8 mouse cellular contexts compared by ENCODE assay signal in genomic region chr1:86435302-86435821, GRCm38 (mm10). TPM values are rescaled to one million over a fixed set of nuclear protein-coding genes. Genes with fewer than 3 reads are reported as not detected.
A peak's percentile ranks its signal among the peaks of the same experiment; 100 is the strongest.
DNase-seq lines count a peak whose midpoint lies in the region; ATAC-seq lines count a peak whose summit lies in the region.

No protein-coding gene starts in this region.

- peak; percentile 58 to 77 for DNase-seq in adrenal gland, adult (ENCODE audit: inconsistent age in 2 of 2, low spot score in 1 of 2)
- no peak for DNase-seq in adrenal gland, adult 18-20 months (ENCODE audit: low spot score in 2 of 2)
- peak; percentile 58 to 64 for DNase-seq in cerebellum, postnatal 25 days
- peak; percentile 52 for DNase-seq in gastrocnemius, postnatal 10 days
- DNase-seq in left cerebral cortex, postnatal 4 days = peak; percentile 82

- no peak overlapping the region for H3K9ac ChIP-seq in intestine, embryonic 15.5 days
- H3K9ac ChIP-seq in midbrain, embryonic 12.5 days (replicated peaks) = peak overlapping the region; percentile 63
- H3K9ac ChIP-seq in stomach, embryonic 15.5 days = no peak overlapping the region

- peaks cover 43% of the 10 kb centered on the region for H3K4me1 ChIP-seq in intestine, embryonic 15.5 days (replicated peaks)
- H3K4me1 ChIP-seq in midbrain, embryonic 12.5 days = peaks cover 55% of the 10 kb centered on the region
- H3K4me1 ChIP-seq in stomach, embryonic 15.5 days = peaks cover 55% of the 10 kb centered on the region

- H3K36me3 ChIP-seq in intestine, embryonic 15.5 days = no peaks in the 10 kb centered on the region
- H3K36me3 ChIP-seq in midbrain, embryonic 12.5 days = no peaks in the 10 kb centered on the region
- H3K36me3 ChIP-seq in stomach, embryonic 15.5 days = no peaks in the 10 kb centered on the region

- 18% methylated on average over 13 of the region's 13 CpGs for WGBS in intestine, embryonic 15.5 days
- 13% methylated on average over 13 of the region's 13 CpGs for WGBS in midbrain, embryonic 12.5 days
- 17% methylated on average over 13 of the region's 13 CpGs for WGBS in stomach, embryonic 15.5 days

- H3K27me3 ChIP-seq in intestine, embryonic 15.5 days (replicated peaks) = no peaks in the 10 kb centered on the region
- H3K27me3 ChIP-seq in midbrain, embryonic 12.5 days = no peaks in the 10 kb centered on the region
- H3K27me3 ChIP-seq in stomach, embryonic 15.5 days (replicated peaks) = no peaks in the 10 kb centered on the region

- peak overlapping the region; percentile 95 for H3K27ac ChIP-seq in intestine, embryonic 15.5 days
- H3K27ac ChIP-seq in midbrain, embryonic 12.5 days (replicated peaks) = peak overlapping the region; percentile 100
- H3K27ac ChIP-seq in stomach, embryonic 15.5 days = peak overlapping the region; percentile 98

- intact Hi-C loops in left cerebral cortex, postnatal 4 days (cut with DNase I) = no loop called here

- H3K4me3 ChIP-seq in intestine, embryonic 15.5 days (replicated peaks) = no peak overlapping the region
- H3K4me3 ChIP-seq in midbrain, embryonic 12.5 days = 0 out of 2 replicates have a peak overlapping the region, but pooled peaks have one; percentile 39
- no peak overlapping the region for H3K4me3 ChIP-seq in stomach, embryonic 15.5 days (replicated peaks)

- H3K4me2 ChIP-seq in intestine, embryonic 15.5 days (replicated peaks) = peak overlapping the region; percentile 86
- H3K4me2 ChIP-seq in midbrain, embryonic 12.5 days (replicated peaks) = peak overlapping the region; percentile 69
- H3K4me2 ChIP-seq in stomach, embryonic 15.5 days = peak overlapping the region; percentile 86; the same call in 1 of the 2 replicates

- ATAC-seq in intestine, embryonic 15.5 days = peak; percentile 20
- peak; percentile 14; the same call in 1 of the 2 replicates for ATAC-seq in midbrain, embryonic 12.5 days (ENCODE audit: low FRiP score, low read depth)
- ATAC-seq in stomach, embryonic 15.5 days (ENCODE audit: insufficient read depth, low FRiP score, low read depth) = peak; percentile 38; the same call in 1 of the 2 replicates

- no peaks in the 10 kb centered on the region for H3K9me3 ChIP-seq in intestine, embryonic 15.5 days
- no peaks in the 10 kb centered on the region for H3K9me3 ChIP-seq in midbrain, embryonic 12.5 days
- no peaks in the 10 kb centered on the region for H3K9me3 ChIP-seq in stomach, embryonic 15.5 days

RNA-seq across cellular contexts. Expression of gene Tex44, which starts 9.2 kb away (rescaled TPM):
- total RNA-seq in adrenal gland, adult 18-20 months (2021) = not detected
- total RNA-seq in gastrocnemius, postnatal 10 days (2021) = not detected
- not detected in 2 replicates for polyA plus RNA-seq in intestine, embryonic 15.5 days (2015; fragmentation: Nextera tagmentation; extraction: Ambion mirVana)
- total RNA-seq in left cerebral cortex, postnatal 4 days (2021) = not detected
- polyA plus RNA-seq in midbrain, embryonic 12.5 days (2016; fragmentation: Nextera tagmentation; extraction: Ambion mirVana) = not detected in 2 replicates
- polyA plus RNA-seq in stomach, embryonic 15.5 days (2015; fragmentation: Nextera tagmentation; extraction: Ambion mirVana) = not detected in 2 replicates

RNA-seq across cellular contexts. Expression of gene Nmur1, which starts 9.3 kb away (rescaled TPM):
- not detected for total RNA-seq in adrenal gland, adult 18-20 months (2021)
- total RNA-seq in gastrocnemius, postnatal 10 days (2021) = not detected
- polyA plus RNA-seq in intestine, embryonic 15.5 days (2015; fragmentation: Nextera tagmentation; extraction: Ambion mirVana) = 0.27 and 0.36 TPM in 2 replicates
- total RNA-seq in left cerebral cortex, postnatal 4 days (2021) = under 1 TPM; 0.48 to 0.62 TPM
- not detected in 2 replicates for polyA plus RNA-seq in midbrain, embryonic 12.5 days (2016; fragmentation: Nextera tagmentation; extraction: Ambion mirVana)
- polyA plus RNA-seq in stomach, embryonic 15.5 days (2015; fragmentation: Nextera tagmentation; extraction: Ambion mirVana) = not detected in 2 replicates

Comparison
In these comparisons a context has a peak if more than half of its experiments do, and no peak if none do; other contexts are left out.
1. DNase-seq: peak in adrenal gland, adult (2 of 2), cerebellum, postnatal 25 days (2 of 2), gastrocnemius, postnatal 10 days (single experiment) and left cerebral cortex, postnatal 4 days (single experiment); none in adrenal gland, adult 18-20 months (0 of 2).
2. Peak in every context shown above with its lines, with median percentiles within 50 percentile points of each other: ATAC-seq, H3K27ac ChIP-seq and H3K4me2 ChIP-seq.